Mouse (Mus musculus): ENCODE data around the gene Grik3. TPM values are rescaled to one million over a fixed set of nuclear protein-coding genes. Genes with fewer than 3 reads are reported as not detected.

Gene Grik3
- total RNA-seq, 2 experiments from 2014 or later, result 0.11 to 0.14 TPM

- no peak for DNase-seq
- intact Hi-C loops (cut with DNase I; ENCODE audit: low total_unique reads), result no loop called here
Observed at GRCm38 (mm10) chr4:125535977-125536376, 45.5 kb downstream of the Grik3 start.

- no peak for DNase-seq
- intact Hi-C loops (cut with DNase I; ENCODE audit: low total_unique reads), result no loop called here
Observed at GRCm38 (mm10) chr4:125538301-125538965, 47.9 kb downstream of the Grik3 start.

- intact Hi-C loops (cut with DNase I; ENCODE audit: low total_unique reads), result no loop called here
- DNase-seq, result no peak
Observed at GRCm38 (mm10) chr4:125539617-125540016, 49.1 kb downstream of the Grik3 start.

- DNase-seq, result no peak
- intact Hi-C loops (cut with DNase I; ENCODE audit: low total_unique reads), result no loop called here
Observed at GRCm38 (mm10) chr4:125543171-125543570, 52.7 kb downstream of the Grik3 start.

- no peak for DNase-seq
- intact Hi-C loops (cut with DNase I; ENCODE audit: low total_unique reads), result no loop called here
Observed at GRCm38 (mm10) chr4:125544947-125545767, 54.7 kb downstream of the Grik3 start.

- DNase-seq, result no peak
- intact Hi-C loops (cut with DNase I; ENCODE audit: low total_unique reads), result no loop called here
Observed at GRCm38 (mm10) chr4:125545768-125546220, 55.3 kb downstream of the Grik3 start.

- intact Hi-C loops (cut with DNase I; ENCODE audit: low total_unique reads), result no loop called here
Observed at GRCm38 (mm10) chr4:125548190-125548589, 57.7 kb downstream of the Grik3 start.

GRCm38 (mm10) chr4:125553754-125554153, 63.3 kb downstream of the Grik3 start:
- intact Hi-C loops (cut with DNase I; ENCODE audit: low total_unique reads), result no loop called here
- DNase-seq, result no peak

More at GRCm38 (mm10) chr4:125548190-125548589, 57.7 kb downstream of the Grik3 start:
- no peak for DNase-seq

- peak; percentile 13 for DNase-seq
- intact Hi-C loops (cut with DNase I; ENCODE audit: low total_unique reads), result no loop called here
Observed at GRCm38 (mm10) chr4:125556405-125557308, 66.2 kb downstream of the Grik3 start.

GRCm38 (mm10) chr4:125559564-125559963, 69.1 kb downstream of the Grik3 start:
- no peak for DNase-seq
- intact Hi-C loops (cut with DNase I; ENCODE audit: low total_unique reads), result no loop called here

GRCm38 (mm10) chr4:125560806-125561205, 70.3 kb downstream of the Grik3 start:
- intact Hi-C loops (cut with DNase I; ENCODE audit: low total_unique reads), result no loop called here
- no peak for DNase-seq

GRCm38 (mm10) chr4:125563579-125563978, 73.1 kb downstream of the Grik3 start:
- intact Hi-C loops (cut with DNase I; ENCODE audit: low total_unique reads), result no loop called here
- DNase-seq, result no peak

- DNase-seq, result no peak
Observed at GRCm38 (mm10) chr4:125564008-125564710, 73.7 kb downstream of the Grik3 start.

GRCm38 (mm10) chr4:125565711-125566439, 75.4 kb downstream of the Grik3 start:
- intact Hi-C loops (cut with DNase I; ENCODE audit: low total_unique reads), result no loop called here

More at GRCm38 (mm10) chr4:125564008-125564710, 73.7 kb downstream of the Grik3 start:
- intact Hi-C loops (cut with DNase I; ENCODE audit: low total_unique reads), result no loop called here

GRCm38 (mm10) chr4:125568210-125568609, 77.7 kb downstream of the Grik3 start:
- intact Hi-C loops (cut with DNase I; ENCODE audit: low total_unique reads), result no loop called here
- DNase-seq, result no peak

More at GRCm38 (mm10) chr4:125565711-125566439, 75.4 kb downstream of the Grik3 start:
- DNase-seq, result no peak

GRCm38 (mm10) chr4:125571651-125572311, 81.3 kb downstream of the Grik3 start:
- intact Hi-C loops (cut with DNase I; ENCODE audit: low total_unique reads), result no loop called here
- DNase-seq, result no peak

GRCm38 (mm10) chr4:125572312-125572663, 81.8 kb downstream of the Grik3 start:
- DNase-seq, result no peak
- intact Hi-C loops (cut with DNase I; ENCODE audit: low total_unique reads), result no loop called here

- DNase-seq, result no peak
- intact Hi-C loops (cut with DNase I; ENCODE audit: low total_unique reads), result no loop called here
Observed at GRCm38 (mm10) chr4:125573000-125573399, 82.5 kb downstream of the Grik3 start.
